Mouse (Mus musculus): ENCODE results near the gene Zfp612. TPM values are rescaled to one million over a fixed set of nuclear protein-coding genes. Genes with fewer than 3 reads are reported as not detected.

The Zfp612 gene
- polyA plus RNA-seq (2015; fragmentation: Nextera tagmentation; extraction: Ambion mirVana), result 4.8 and 5.8 TPM in 2 replicates

DNA sequence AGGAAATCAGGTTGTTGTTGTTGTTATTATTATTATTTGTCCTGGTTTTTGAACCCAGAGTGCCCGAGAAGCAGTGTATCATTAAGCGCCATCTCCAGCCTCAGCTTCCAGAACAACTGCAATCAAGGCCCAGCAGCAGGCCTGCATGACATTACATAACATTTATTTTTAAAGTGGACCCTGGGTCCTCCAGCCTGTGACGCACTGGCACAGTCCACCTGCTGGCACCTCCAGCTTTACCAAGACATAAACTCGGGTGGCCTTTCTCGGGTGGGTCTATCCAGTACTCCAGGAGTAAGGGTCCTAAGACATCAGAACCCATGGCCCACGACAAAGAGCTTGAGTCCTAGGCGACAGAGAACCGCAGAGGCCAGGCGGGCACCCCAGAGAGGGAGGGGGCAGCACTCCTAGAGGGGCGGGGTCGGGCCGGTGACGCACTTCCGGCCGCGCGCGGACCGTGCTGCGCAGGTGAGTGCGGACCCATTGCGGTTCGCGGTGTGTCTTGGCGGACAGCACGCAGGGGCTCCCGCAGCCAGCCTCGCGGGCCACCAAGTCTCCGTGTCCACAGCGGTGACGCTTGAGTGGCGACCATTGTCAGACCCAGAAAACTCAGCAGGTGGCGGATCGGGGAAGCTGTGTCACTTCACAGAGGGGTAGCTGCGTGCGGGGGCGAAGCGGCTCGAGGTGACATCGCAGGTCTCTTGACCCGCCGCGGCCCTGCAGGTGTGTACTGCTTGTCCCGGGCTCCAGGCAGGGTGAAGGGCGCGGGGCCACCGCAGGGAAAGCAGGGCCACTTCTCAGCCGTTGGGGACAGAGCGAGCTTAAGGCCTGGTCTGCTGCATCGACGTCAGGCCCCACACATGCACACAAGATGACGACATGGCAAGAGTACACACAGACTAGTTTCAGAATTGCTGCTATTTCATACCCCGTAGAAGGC is at the start of gene Zfp612:
Gene Zfp612, plus strand, starts transcription at position 465 of the 940 bp plus-strand sequence.

GRCm38 (mm10) chr8:110039659-110040058 is 39.9 kb upstream of the Zfp612 start, which contains the start of gene Chst4:
TSS of gene Chst4 (minus strand) at chr8:110039740.

DNA sequence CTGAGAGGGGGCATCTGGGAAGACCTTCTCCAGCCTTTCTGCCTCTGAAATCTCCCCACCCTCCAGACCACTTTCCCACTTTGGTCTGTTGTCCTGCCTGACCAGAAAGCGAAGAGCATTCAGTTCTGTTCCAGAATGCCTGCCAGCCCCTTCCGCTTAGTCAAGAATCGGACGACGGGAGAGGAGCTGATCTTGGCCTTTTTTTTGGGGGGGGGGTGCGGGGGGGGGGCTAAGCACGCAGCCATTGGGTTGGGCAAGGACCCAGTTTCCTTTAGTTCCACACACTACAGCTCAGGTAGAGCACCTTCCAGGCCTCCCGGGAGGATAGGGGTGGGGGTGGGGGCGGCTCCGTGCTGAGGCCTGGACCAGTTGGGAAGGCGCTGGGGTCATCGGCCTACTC is 21.4 kb downstream of the Zfp612 start, which contains the start of gene Gm21964:
Gene Gm21964, plus strand, starts transcription at position 301 of the 400 bp plus-strand sequence.

GRCm38 (mm10) chr8:110102653-110103052 is 23.1 kb downstream of the Zfp612 start, which contains the start of gene Gm17720:
TSS of gene Gm17720 (minus strand) at chr8:110102753.

Other genes starting within 250 kb of the Zfp612 start
- gene Phlpp2, start 211.2 kb upstream of the Zfp612 start, polyA plus RNA-seq (2015; fragmentation: Nextera tagmentation; extraction: Ambion mirVana), result 0.82 and 1.2 TPM in 2 replicates
- gene Marveld3, start 117.5 kb upstream of the Zfp612 start, polyA plus RNA-seq (2015; fragmentation: Nextera tagmentation; extraction: Ambion mirVana), result 0.24 and 0.32 TPM in 2 replicates
- 0.07 TPM in 1 of 2 replicates, not detected in the other for gene Tat, start 89.3 kb upstream of the Zfp612 start, polyA plus RNA-seq (2015; fragmentation: Nextera tagmentation; extraction: Ambion mirVana)
- not detected in 2 replicates for gene Chst4, start 40.0 kb upstream of the Zfp612 start, polyA plus RNA-seq (2015; fragmentation: Nextera tagmentation; extraction: Ambion mirVana)
- not detected in 2 replicates for gene Gm21964, start 21.5 kb downstream of the Zfp612 start, polyA plus RNA-seq (2015; fragmentation: Nextera tagmentation; extraction: Ambion mirVana)
- not detected in 2 replicates for gene Gm17720, start 23.0 kb downstream of the Zfp612 start, polyA plus RNA-seq (2015; fragmentation: Nextera tagmentation; extraction: Ambion mirVana)
- gene Calb2, start 88.5 kb downstream of the Zfp612 start, polyA plus RNA-seq (2015; fragmentation: Nextera tagmentation; extraction: Ambion mirVana), result 0.23 TPM in 1 of 2 replicates, not detected in the other
- gene Cmtr2, start 135.9 kb downstream of the Zfp612 start, polyA plus RNA-seq (2015; fragmentation: Nextera tagmentation; extraction: Ambion mirVana), result 3.3 and 3.4 TPM in 2 replicates
- gene Hydin, start 187.2 kb downstream of the Zfp612 start, polyA plus RNA-seq (2015; fragmentation: Nextera tagmentation; extraction: Ambion mirVana), result 0.12 and 0.21 TPM in 2 replicates